Mouse (Mus musculus) skeletal muscle tissue, adult 2 months (tissue): ENCODE measurements around the gene Inpp5b.
"Not testable (repeated sequence)": the region's sequence is repeated elsewhere in the genome, so short reads cannot be mapped to it uniquely, and the experiment has no call there.

Experiments
- DNase-seq: peaks from one replicate; pipeline ENCODE4 v3.0.0-alpha.2; 2012; ENCODE audit warnings: low read depth, low spot score

Inpp5b gene

DNA sequence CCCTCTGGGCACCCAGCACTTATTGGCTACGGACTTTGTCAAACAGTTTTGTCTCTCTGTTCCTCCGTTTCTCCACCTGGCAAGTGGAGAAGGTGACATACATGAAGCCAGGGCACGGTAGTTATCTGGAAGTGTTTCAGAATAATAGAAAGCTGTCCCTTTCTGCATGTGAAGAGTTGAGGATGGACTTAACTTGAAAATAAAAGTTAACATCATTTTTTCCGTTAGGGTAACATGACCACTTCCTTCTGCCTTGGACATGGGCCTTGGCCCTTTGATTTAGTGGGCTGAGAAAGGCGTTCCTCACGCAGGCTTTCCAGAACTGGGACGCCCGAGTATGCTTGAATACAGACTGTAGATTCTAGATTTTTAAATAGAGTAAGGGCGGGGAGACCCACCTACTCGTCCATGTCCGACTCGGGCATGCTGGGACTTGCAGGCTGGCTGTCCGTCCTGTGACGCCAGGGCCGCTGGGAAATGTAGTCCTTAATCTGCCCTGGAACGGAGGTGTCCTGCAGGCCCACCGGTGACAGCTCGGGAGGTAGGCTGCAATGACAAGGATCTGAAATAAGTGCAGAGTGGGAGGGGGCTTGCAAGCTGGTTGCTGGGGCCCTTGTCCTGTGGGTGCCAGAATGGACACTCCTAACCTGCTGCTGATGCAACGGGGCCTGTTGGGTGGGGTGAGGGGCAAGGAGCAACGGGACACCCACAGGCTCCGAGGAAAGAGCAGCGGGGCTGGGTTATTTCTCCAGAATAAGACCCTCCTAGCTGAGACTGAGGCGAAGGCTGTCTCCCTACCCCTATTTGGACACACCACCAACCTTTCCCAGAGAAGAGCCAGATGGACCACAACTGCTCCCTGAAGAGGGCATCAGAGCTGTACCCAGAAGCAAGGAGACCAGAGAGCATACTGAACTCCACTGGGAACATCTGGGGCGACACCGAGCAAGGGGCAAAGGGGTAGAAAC lies at the start of gene Inpp5b:
Gene Inpp5b (plus strand): TSS at position 475 of the 968 bp plus-strand sequence.
- DNase-seq, result peak; percentile 71

DNA sequence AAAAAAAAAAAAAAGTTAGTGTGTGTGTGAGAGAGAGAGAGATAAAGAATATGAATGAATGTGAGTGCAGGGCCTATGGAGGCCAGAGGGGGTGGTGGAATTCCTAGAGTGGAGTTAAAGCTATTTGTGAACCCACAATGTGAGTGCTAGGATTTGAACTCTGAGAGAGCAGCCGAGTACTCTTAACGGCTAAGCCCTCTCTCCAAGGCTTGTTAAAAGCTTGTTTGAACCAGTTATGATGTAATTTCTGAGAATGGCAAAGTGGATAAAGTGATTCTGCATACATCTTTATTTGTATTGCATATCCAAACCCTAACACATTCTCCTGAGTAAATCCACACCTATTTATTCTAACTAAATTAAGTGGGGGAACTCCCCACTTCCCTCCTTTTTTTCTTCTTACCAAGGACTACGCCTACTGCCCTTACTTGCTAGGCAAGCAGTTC lies 49.2 kb upstream of the Inpp5b start:
- no peak for DNase-seq

DNA sequence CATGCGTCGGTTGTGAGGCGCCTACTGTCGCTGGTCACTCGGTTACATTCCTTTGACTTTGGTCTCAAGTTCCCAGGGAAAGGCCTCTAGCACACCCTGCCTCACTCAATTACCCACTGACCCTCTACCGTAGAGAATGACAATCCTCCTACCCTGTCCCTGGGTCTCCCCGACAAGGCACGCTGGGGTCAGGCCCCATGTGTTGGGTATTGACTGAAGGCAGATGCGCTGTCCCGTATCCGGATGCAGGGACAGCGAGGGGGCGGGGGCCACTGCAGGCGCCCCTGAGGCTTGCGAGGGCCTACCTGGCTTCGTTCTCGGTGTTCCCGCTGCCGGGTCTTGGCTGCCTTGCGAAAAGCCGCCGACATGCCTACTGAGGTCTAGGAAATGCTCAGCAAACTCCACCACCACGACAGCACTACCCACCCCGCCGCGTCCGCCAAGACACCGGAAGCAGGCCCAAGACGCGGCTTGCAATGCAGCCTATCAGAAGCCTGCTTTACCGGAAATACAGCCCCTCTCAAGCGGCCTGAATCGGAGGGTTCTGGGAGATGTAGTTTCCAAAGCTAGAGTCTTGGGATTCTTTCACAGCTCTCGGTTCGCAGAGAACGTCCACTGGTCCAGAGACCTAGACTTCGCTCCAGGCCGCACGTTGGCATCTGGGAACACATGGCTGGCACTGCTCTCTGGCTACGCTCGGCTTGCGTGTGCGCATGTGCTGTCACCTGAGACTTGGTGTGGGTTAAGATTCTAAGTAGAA lies 48.3 kb upstream of the Inpp5b start, which contains the start of gene Utp11:
Gene Utp11 (minus strand): TSS at position 466 of the 760 bp plus-strand sequence.
- DNase-seq, result peak; percentile 91

DNA sequence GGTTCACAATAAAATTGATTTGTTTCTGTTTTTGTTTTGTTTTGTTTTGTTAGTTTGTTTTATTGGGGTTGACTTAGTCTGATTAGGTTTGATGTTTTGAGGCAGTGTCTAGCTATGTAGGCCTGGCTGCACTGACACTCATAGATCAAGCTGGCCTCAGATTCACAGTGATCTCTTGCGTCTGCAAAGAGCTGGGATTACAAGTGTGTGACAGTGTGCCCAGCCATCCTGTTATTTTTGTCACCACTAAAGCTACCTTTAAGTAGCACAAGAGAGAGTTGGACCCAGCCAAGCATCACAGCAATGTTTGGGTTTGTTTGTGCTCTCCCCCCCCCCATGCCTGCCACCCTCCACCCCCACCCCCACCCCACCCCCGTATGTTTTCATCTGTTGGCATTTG lies 47.1 kb upstream of the Inpp5b start:
- peak; percentile 77 for DNase-seq

DNA sequence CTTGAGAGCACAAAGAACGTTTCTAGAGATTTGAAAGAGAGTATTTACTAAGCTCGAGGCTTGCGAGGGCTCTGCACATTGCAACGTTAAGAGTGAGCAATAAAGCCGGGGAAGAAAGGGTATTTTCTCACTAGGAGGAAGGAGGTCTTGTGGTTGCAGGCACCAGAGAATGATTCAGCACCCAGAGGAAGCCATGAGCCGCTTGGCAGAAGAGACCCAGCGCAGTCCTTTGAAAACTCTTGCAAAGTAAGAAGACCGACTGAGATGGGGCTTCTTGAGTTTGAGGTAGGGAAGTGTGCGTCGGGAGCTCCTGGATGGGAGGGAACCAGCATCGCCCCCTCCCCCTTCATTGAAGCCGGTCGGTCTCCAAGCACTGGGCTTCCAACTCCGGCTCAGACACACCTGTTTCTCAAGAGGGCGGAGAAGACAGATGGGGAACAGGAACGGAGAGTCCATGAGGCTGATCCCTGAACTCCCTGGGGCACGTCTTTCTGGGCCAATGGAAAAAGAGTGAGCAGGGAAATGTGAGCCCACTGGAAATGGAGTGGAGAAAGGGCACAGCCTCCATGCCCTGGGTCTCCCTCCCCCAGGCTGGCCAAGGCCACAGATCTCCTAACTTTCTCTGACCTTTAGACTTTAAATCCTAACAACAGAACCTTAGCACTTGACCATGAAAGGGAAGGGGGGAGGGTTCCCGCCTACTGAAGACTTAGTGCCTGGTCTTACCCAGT lies 45.7 kb upstream of the Inpp5b start:
- peak; percentile 90 for DNase-seq

DNA sequence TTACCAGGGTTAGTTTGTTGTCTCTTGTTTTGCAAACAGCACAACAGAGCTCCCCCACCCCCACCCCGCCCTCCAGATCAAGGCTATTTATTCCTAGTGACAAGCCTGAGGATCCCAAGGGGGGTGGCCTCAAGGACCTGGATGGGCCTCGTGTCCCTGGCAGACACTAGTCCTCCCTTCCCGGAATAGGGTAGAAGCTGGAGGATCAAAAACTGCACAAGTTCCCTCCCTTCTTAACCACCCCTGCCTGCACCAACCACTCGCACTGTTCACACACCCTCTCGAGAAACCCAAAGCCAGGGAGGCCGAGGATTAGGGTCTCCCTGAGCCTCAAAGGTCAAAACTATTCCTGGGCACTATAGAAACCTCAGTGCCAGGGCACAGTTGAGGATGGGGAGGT lies 41.9 kb upstream of the Inpp5b start:
- peak; percentile 90 for DNase-seq

DNA sequence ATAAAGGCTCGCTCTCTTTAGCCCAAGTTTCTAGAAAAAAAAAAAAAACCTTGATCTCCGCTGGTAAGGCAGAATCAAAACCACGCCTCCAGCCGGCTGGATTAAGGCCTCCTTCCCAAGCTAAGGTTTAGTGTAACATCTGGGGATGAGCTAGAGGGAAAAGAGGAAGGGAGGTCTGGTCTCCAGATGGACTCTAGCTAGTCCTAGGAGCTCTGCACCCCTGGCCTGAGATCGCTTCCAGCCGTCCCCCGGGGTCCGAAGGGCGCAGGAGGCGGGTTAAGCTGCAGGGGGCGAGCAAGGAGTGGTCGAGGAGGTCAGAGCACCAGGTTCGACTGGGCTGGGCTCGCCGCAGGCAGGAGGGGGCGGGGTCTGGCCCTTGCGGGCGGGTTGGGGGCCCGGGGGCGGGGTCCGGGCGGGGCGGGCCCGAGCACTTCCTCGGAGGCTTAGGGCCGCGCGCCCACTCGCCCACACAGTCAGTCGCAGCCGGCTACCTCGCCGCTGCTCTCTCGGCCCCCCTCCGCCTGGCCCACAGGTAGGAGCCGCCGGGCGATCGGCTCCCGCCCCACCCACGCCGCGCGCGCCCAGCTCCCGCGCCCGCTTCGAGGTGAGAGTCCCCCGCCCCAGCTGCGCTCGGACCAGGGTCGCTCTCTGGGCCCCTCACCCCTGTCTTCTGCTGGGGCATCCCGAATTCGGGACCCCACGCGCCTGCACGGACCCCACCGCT lies 41.2 kb upstream of the Inpp5b start, which contains the start of gene Fhl3:
Gene Fhl3 (plus strand): TSS at position 454 of the 724 bp plus-strand sequence.
- peak; percentile 79 for DNase-seq

DNA sequence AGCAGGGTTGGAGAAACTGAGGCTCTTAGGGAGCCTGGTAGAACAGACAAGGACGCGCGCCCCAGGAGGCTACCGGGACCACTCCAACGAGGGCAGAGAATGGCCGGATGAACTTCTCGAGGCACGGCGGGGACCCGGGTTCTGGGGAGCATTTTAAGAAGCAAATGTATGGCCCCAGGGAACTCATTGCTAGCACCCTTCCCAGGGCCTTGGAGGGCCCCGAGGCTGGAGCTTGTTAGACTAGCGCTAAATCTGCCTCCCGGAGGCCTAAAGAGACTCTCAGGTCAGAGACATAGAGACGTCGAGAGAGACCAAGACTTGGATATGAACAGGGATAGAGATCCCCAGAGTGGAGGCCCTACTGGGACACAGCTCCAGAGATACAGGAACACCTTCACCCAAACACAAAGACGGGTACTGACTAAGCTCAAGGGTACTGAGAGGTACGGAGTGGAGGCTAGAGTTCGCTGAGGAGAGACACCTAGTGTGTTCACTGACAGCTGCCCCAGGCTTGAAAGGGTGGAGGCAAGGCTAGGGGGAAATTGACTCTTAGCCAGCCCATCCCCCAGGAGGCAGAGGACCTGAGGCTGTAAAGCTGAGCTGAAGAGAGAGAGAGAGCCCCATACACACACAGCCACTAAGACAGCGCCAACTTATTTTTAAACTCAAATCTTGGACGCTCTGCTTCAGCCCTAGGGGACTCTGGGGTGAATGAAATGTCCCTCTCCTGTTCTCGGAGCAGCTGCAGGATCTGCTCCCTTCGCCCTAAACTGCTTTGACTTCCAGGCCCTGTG lies 40.4 kb upstream of the Inpp5b start:
- peak; percentile 89 for DNase-seq

DNA sequence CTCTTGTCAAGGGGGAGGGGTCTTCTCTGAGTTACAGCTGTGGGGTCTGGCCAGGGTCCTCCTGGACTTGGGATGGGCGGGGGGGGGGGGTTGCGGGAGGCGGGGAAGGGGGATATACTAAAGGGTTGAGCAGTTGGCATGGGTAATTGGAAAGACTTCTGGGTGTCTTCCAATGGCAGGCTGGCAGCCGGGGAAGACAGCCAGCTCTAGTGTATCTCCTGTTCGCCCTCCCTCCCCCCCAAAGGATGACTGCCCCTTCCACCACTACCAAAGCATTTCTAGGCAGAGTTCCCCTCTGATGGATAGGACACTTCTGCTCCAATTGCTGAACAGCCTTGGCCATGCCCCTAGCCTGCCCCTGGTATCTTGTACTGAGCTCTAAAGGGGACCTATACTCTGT lies 39.7 kb upstream of the Inpp5b start:
- peak; percentile 80 for DNase-seq

DNA sequence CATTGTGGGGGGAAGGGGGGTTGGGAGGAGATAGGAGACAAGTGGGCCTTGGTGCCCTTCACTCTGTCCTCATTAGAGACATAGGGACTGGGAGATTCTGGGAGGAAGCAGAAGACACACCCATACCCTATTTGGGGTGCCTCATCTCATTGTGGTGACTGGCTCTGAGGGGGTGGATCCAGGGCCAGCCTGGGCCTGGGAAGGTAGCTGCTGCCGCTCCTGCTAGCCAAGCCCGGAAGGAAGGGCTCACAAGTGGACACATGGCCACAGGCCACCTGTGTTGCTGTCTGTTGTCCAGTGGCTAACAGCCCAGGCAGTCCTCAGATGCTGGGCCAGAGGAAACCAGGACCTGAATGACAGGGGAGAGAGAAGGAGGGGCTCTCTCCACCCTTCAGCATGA lies 38.2 kb upstream of the Inpp5b start:
- DNase-seq, result peak; percentile 81

DNA sequence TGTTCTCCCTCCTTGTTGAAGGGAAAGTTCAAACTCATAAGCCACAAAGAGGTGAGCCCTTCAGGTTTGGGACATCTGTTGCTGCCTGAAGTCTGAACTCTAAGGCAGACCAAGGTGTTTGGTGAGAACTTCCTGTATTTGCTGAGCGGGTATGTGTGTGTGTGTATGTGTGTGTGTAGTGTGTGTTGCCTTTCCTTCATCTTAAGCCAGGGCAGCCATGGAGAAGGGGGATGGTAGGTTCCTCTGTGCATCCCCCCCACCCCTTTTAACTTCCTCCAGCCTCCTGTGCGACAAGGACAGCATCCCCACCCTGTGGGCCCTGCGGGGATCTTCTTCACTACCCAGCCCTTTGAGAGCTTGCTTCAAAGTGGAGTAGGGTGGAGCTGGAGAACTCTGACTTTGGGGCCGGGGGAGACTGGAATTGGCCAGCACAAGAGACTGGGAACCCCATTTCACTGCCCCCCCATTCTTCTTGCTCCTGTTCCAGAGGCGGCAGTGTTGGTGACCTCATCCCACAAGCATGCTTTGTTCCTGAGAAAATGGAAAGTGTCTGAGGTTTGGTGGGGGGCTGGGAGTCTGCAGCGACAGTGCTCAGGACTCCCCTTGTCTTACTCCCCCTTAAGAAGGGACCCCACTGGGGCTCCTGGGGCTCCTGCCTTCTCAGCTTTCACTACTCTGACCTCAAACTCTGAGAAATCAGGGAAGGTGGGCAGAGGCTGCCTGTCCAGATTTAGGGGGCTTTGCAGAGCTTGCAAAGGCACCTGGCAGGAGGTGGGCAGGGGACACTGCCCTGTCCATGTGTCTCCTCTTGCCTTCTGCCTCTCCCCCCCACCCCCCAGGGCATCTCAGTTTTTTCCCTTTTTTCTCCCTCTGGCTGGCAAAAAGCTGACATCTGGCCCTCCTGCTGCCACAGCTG lies 37.5 kb upstream of the Inpp5b start:
- DNase-seq, result no peak

DNA sequence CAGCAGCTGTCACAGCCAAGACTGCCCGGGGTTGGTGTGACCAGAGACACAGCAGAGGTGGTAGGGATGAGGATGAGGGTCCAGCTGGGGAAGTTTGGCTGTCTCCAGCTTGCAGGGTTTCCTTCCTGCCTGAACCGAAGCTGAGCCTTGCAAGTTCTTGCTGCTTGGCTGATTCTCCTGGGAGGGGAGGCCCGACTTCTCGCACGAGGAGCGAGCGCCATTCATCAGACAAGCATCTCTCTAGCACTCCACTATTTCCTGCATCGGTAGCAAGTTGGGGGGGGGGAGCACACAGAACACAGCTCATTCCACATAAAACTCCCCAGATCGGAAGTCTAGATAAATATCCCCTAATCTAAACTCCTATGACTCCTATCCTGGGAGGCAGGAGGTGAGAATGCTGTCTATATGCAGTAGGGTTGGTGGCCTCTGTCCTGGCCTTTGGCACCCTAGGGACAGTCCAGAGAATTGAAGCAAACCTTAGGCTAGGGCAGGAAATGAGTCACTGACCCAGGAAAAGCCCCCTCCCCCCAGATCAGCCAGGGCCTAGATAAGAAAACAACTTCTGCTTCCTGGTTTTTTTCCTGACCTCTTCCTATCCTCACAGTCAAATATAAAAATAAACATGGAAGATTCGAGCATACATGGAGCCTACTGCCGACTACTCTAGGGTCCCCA lies 36.7 kb upstream of the Inpp5b start:
- DNase-seq, result no peak

DNA sequence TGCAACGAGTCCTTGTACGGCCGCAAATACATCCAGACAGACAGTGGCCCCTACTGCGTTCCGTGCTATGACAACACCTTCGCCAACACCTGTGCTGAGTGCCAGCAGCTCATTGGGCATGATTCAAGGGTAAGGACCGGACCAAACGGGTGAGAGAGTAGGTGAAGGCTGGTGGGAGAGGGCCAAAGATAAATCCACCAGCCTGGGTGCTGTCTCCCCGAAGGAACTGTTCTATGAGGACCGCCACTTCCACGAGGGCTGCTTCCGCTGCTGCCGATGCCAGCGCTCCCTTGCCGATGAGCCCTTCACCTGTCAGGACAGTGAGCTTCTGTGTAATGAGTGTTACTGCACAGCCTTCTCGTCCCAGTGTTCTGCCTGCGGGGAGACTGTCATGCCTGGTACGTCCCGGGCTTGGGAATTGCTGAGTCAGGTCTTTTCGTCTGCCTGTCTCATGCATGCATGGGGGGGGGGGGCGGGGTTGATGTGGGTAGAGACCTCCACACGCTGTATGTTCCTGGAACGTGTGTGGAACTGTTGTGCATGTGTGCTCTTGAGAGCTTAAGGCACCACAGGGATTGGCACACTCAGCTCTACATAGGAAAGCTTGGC lies 35.9 kb upstream of the Inpp5b start:
- no peak for DNase-seq

DNA sequence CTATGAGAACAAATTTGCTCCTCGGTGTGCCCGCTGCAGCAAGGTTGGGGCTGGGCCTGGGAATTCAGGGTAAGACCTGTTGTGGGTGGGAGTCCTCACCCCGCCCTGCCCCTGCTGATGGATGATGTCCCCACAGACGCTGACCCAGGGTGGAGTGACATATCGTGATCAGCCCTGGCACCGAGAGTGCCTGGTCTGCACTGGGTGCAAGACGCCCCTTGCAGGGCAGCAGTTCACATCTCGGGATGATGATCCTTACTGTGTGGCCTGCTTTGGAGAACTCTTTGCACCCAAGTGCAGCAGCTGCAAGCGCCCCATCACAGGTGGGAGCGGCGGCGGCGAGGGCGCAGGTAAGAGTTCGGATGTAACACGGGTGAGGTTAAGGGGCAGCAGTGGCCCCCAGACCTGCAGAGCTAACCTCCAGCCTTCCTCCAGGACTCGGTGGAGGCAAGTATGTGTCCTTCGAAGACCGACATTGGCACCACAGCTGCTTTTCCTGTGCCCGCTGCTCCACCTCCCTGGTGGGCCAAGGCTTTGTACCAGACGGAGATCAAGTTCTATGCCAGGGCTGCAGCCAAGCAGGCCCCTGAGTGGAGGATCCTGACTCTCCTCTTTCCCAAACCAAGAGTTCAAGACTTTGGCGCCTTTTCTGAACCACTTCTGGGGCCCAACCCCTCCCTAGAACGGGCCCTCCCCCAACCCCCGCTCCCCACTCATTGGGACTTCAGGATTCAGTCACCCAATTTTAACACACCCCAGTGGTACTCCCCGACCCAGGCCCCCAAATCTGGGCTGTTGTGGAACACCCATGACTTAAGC lies 34.1 kb upstream of the Inpp5b start:
- not testable (repeated sequence) for DNase-seq

DNA sequence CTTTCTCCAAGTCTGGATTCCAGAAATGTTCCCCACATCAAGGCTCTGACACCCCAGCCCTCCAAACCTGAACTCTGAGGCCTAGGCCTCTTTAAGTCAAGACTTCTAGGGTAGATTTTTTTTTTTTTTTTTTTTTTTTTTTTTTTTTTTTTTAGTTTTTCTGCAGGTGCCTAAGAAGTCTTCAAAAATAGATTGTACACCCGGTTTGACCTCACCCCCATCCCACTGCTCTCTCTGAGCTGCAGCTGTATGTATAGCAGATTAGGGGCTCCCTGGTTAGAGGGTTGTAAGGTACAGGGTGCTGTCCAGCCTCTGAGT lies 33.5 kb upstream of the Inpp5b start:
- not testable (repeated sequence) for DNase-seq

DNA sequence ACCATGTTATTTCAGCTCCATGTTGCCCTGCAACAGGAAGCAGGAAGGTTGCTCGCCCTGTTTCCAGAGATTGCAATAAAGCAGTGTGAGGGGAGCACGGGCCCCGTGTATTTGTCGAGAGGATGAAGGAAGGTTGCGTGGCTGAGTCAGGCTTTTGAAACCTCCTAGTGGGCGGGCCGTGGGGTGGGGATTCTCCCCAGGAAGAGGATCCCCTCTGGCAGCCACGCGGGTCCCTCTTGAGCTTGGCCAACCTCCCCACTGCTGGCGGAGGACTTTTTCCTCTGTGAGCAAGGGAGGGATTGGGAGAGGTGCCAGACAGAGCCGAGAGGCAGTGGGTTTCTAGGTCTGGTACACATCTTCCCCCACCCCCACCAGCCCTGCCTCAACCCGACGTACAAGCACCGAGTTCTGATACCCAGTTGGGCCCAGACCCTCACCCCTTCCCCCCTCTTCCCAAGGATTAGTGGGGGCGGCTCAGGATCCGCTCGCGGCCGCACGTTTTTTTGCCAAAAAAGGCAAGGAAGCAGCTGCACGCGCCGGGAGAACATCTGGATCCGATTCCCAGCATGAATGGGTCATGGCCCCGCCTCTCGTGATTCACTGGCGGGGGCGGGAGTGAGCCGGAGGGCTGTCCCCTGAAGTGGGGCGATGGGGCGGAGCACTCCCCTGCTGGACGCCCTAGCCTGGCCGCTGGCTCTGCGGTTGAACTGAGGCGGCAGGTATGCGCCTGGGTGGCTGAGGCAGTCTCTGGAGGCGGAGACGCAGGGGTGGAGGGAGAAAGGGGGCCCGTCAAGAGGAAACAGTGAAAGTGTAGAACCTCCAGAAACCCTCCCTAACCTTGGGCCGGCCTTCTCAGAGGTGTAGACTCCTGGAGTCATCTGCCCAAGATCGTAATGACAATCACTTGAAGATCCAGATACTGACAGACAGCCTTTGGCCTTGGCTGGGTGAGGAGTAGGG lies 32.9 kb upstream of the Inpp5b start:
- DNase-seq, result peak; percentile 88
